Mouse (Mus musculus) neural tube, embryonic 10.5 days (tissue): Measurements from ENCODE around the gene Hbb-bh2.
"Not testable (repeated sequence)": the region's sequence is repeated elsewhere in the genome, so short reads cannot be mapped to it uniquely, and the experiment has no call there.

ENCODE experiments used
- DNase-seq: peaks from one replicate; pipeline ENCODE4 v3.0.0-alpha.2; 2017; ENCODE audit warnings: low spot score; ENCODE audit errors: extremely low spot score

The Hbb-bh2 gene

GRCm38 (mm10) chr7:103812174-103812573 lies 28.1 kb downstream of the Hbb-bh2 start:
- no peak for DNase-seq

GRCm38 (mm10) chr7:103811223-103811845 lies 29.0 kb downstream of the Hbb-bh2 start:
- DNase-seq: no peak

- no peak for DNase-seq
Measured at GRCm38 (mm10) chr7:103810746-103811145, 29.6 kb downstream of the Hbb-bh2 start.

GRCm38 (mm10) chr7:103810296-103810695 lies 30.0 kb downstream of the Hbb-bh2 start:
- no peak for DNase-seq

- no peak for DNase-seq
Measured at GRCm38 (mm10) chr7:103809801-103810155, 30.5 kb downstream of the Hbb-bh2 start.

GRCm38 (mm10) chr7:103808971-103809800 lies 31.1 kb downstream of the Hbb-bh2 start:
- no peak for DNase-seq

GRCm38 (mm10) chr7:103808120-103808519 lies 32.2 kb downstream of the Hbb-bh2 start:
- DNase-seq: not testable (repeated sequence)

GRCm38 (mm10) chr7:103806856-103807255 lies 33.5 kb downstream of the Hbb-bh2 start:
- DNase-seq: peak; percentile 14

- DNase-seq: no peak
Measured at GRCm38 (mm10) chr7:103792669-103793388, 47.5 kb downstream of the Hbb-bh2 start.

- no peak for DNase-seq
Measured at GRCm38 (mm10) chr7:103791721-103792120, 48.6 kb downstream of the Hbb-bh2 start, which contains the start of gene Olfr67. Olfr67 (minus strand) TSS chr7:103791821.
